Mouse (Mus musculus): ENCODE measurements around the gene Serbp1.

DNA sequence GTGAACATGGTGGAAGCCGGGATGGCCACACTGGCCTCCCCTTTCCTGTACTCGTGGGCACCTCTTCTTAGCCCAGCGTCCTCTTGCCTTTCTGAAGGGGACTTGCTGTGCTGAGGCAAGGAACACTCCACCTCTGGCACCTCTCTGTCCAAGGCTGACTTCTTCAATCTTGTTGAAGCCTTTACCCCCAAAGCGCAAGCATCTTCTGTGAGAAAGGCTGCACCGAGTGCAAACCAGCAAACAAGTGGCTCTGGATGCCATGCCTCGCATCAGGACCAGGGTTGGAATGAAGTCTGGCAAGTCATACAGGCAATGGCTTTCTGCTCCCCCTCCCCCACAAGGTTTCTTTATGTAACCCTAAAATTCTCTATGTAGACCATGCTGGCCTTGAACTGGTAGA is 43.4 kb upstream of the Serbp1 start:
- no peak for TF ChIP-seq CTCF (IDR thresholded peaks at IDR 0.05; ENCODE audit: low read depth, low read length)
- TF ChIP-seq POLR2A (IDR thresholded peaks at IDR 0.05; ENCODE audit: extremely low read depth, insufficient read depth, low read length) = no peak

Data from liver, adult 2 months (tissue).